Mouse (Mus musculus) midbrain, postnatal 0 days (tissue): ENCODE results near the gene Vmn2r99. TPM values are rescaled to one million over a fixed set of nuclear protein-coding genes. Genes with fewer than 3 reads are reported as not detected.

ENCODE experiments used
- ATAC-seq: fragments of 200-750 bp; cut with Nextera tagmentation; 2 replicates; pipeline ENCODE4 v1.8.0; 2017; ENCODE audit warnings: moderate number of reproducible peaks, mild to moderate bottlenecking, moderate TSS enrichment, moderate library complexity; ENCODE audit not compliant: low FRiP score
- DNase-seq: peaks from one replicate; pipeline ENCODE4 v3.0.0-alpha.2; 2015; ENCODE audit warnings: low spot score
- H3K27ac ChIP-seq: fragments of 300-500 bp; sonication (generic); 2 replicates; pipeline ENCODE4 v1.5.1; 2014; ENCODE audit warnings: low read depth, mild to moderate bottlenecking, low read length, mixed read lengths
- H3K27me3 ChIP-seq: fragments of 300-500 bp; sonication (generic); 2 replicates; pipeline ENCODE4 v1.6.1; 2014; ENCODE audit warnings: low read length, control low read depth, mixed read lengths; ENCODE audit not compliant: insufficient read depth
- H3K36me3 ChIP-seq: fragments of 300-500 bp; sonication (generic); 2 replicates; pipeline ENCODE4 v1.6.1; 2014; ENCODE audit warnings: low read length, control low read depth, mixed read lengths; ENCODE audit not compliant: insufficient read depth
- H3K4me1 ChIP-seq: fragments of 300-500 bp; sonication (generic); 2 replicates; pipeline ENCODE4 v1.6.1; 2014; ENCODE audit warnings: mild to moderate bottlenecking, control low read depth, antibody characterized with exemption, low read length, mixed read lengths; ENCODE audit not compliant: insufficient read depth
- H3K4me2 ChIP-seq: fragments of 300-500 bp; sonication (generic); 2 replicates; pipeline ENCODE4 v1.6.1; 2014; ENCODE audit warnings: low read depth, mild to moderate bottlenecking, low read length, mixed read lengths; ENCODE audit not compliant: poor library complexity, severe bottlenecking
- H3K4me3 ChIP-seq: fragments of 300-500 bp; sonication (generic); 2 replicates; pipeline ENCODE4 v1.5.1; 2014; ENCODE audit warnings: low read depth, mild to moderate bottlenecking, low read length, moderate library complexity
- H3K9ac ChIP-seq: fragments of 300-500 bp; sonication (generic); replicated peaks from 2 replicates; pipeline ENCODE4 v1.6.1; 2014; ENCODE audit warnings: mild to moderate bottlenecking, low read length, moderate library complexity, mixed read lengths; ENCODE audit not compliant: poor library complexity, severe bottlenecking
- H3K9me3 ChIP-seq: fragments of 300-500 bp; sonication (generic); 2 replicates; pipeline ENCODE4 v1.6.1; 2016; ENCODE audit warnings: low read length, control low read depth
- CTCF ChIP-seq: IDR thresholded peaks from 2 replicates; pipeline ENCODE4 v1.5.1; 2016; ENCODE audit warnings: antibody characterized with exemption, mild to moderate bottlenecking
- WGBS: fragments of 180-500 bp; shearing (Covaris S2); extraction: QIAGEN DNeasy Blood & Tissue Kit; methylation state at CpG from one replicate; pipeline ENCODE4 v1.1.7; 2014; 5-methylcytosine and 5-hydroxymethylcytosine counted together
- polyA plus RNA-seq: library from polyadenylated mRNA; unstranded; fragments of >200 nt; fragmentation: Nextera tagmentation; extraction: Ambion mirVana; gene quantifications from 2 replicates; pipeline ENCODE4 v1.2.1, GENCODE M21; 2015
- total RNA-seq: library from RNA; depleted of rRNA; stranded (reverse); fragments of >200 nt; gene quantifications from 2 replicates; pipeline ENCODE4 v1.2.3, GENCODE M21; 2014; rRNA removed

The Vmn2r99 gene
- not detected in 2 replicates for total RNA-seq
- polyA plus RNA-seq = not detected in 2 replicates

DNA sequence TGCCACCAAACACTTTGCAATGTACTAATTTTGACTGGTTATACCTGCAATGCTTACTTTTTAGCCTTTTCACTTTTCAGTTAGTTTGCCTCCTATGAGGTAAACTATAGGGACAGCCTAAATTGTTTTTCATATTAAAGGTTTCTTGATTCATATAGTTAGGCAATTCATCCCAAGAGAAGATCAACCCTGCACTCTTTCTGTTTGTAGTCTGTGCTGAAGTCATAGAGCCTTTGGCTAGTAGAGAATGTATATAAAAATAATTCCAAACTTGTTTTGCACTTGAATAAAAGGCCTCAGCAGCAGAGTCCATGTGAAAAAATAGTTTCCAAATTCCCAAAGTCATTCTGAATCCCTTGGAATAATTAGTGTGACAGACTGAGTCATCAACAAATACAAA is at the start of gene Vmn2r99:
Gene Vmn2r99, plus strand, starts transcription at position 301 of the 400 bp plus-strand sequence.
- Histone ChIP-seq H3K4me2 (no peak within 1 kb of the TSS), H3K9me3 (peaks cover 4% of the 10 kb centered on the region; the same call in 1 of the 2 replicates), H3K27ac (no peak within 1 kb of the TSS), H3K9ac (no peak within 1 kb of the TSS), H3K36me3 (no peaks in the 10 kb centered on the region), H3K27me3 (no peaks in the 10 kb centered on the region), H3K4me3 (no peak within 1 kb of the TSS), H3K4me1 (no peaks in the 10 kb centered on the region)
- DNase-seq (no peak), ATAC-seq (no peak)
- no peak for TF ChIP-seq CTCF

DNA sequence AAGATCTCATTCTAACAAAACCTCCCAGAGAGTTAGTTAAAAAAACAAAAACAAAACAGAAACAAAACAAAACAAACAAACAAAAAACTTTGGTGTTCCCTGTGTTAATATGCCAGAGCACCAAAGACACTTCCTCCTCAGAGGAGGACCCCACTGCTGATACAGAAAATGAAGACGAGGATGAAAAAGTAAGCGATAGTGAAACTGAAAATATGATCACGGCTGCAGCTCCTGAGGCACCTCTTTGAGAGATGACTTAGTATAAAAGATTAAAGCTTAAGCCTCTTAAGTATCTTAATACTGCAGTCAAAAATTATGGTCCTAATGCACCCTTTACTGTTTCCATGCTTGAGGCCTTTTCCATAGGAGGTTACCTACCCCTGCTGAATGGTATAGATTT is 75.9 kb downstream of the Vmn2r99 start:
- TF ChIP-seq CTCF = no peak
- H3K27ac ChIP-seq = no peak overlapping the region
- peaks cover 39% of the 10 kb centered on the region; the same call in 1 of the 2 replicates for H3K9me3 ChIP-seq
- no peak overlapping the region for H3K9ac ChIP-seq
- 93% methylated on average over 3 of the region's 3 CpGs for WGBS
- no peak overlapping the region for H3K4me2 ChIP-seq
- DNase-seq = no peak
- H3K27me3 ChIP-seq = no peaks in the 10 kb centered on the region
- no peak for ATAC-seq
- no peaks in the 10 kb centered on the region for H3K4me1 ChIP-seq
- H3K36me3 ChIP-seq = no peaks in the 10 kb centered on the region
- H3K4me3 ChIP-seq = no peak overlapping the region

DNA sequence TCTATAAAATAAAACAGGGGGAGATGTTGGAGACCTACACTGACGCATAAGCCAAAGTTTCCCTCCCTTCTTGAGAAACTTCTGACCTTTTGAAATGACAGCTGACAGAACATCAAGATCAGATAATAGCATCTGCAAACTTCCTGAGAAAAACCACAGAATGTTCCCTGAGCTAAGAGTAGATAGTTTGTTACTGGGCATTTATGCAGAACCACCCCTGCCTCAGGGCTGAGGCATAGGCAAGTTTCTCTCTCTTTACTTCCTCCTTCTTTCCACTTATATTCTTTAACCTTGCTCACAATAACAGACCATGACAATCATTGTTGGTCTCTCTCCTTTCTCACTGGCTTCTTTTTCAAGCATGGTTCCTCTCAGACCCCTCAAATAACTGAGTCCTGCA is 83.2 kb downstream of the Vmn2r99 start:
- ATAC-seq (no peak), DNase-seq (no peak)
- Histone ChIP-seq H3K4me3 (no peak overlapping the region), H3K9me3 (peaks cover 33% of the 10 kb centered on the region; the same call in 1 of the 2 replicates), H3K4me2 (no peak overlapping the region), H3K4me1 (no peaks in the 10 kb centered on the region), H3K36me3 (no peaks in the 10 kb centered on the region), H3K27me3 (no peaks in the 10 kb centered on the region), H3K9ac (no peak overlapping the region), H3K27ac (no peak overlapping the region)
- 80% methylated on average over 1 of the region's 1 CpGs for WGBS
- TF ChIP-seq CTCF = no peak

Other genes starting within 250 kb of the Vmn2r99 start
- gene Vmn2r100, start 142.8 kb downstream of the Vmn2r99 start, total RNA-seq = not detected in 2 replicates
- not detected in 2 replicates for gene Vmn2r100, start 142.8 kb downstream of the Vmn2r99 start, polyA plus RNA-seq
- not detected in 2 replicates for gene Vmn2r101, start 215.3 kb downstream of the Vmn2r99 start, total RNA-seq
- gene Vmn2r101, start 215.3 kb downstream of the Vmn2r99 start, polyA plus RNA-seq = not detected in 2 replicates